Comparison of ENCODE assay signal across 8 mouse cellular contexts in the genomic region with DNA sequence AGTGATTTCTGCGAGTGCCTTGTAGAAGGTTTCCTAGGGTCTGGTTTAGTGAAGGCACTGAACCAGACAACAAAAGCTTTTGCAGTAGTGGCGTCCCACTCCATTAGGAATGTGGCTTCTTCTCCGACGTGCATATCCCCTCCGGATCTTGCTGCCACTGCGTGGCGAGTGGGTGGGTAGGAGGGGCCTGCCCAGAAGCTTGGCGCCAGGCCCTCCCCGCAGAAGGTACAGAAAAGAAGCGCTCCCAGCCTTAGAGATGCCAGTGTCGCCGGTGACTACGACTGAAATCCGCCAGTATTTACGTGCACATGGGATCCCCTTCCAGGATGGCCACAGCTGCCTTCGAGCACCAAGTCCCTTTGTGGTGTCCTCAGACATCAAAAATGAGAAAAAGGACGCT. TPM values are rescaled to one million over a fixed set of nuclear protein-coding genes. Genes with fewer than 3 reads are reported as not detected.
DNase-seq lines count a peak whose midpoint lies in the region; ATAC-seq and TF ChIP-seq lines count a peak whose summit lies in the region.

No protein-coding gene starts in this region.

- no peak for DNase-seq in layer of hippocampus, adult 2 months (ENCODE audit: low spot score in 2 of 2)
- DNase-seq in layer of hippocampus, adult 8-10 months (ENCODE audit: low spot score in 2 of 2): no peak
- DNase-seq in embryonic facial prominence, embryonic 10.5 days (ENCODE audit: low spot score): no peak
- no peak for DNase-seq in hindbrain, postnatal 0 days (ENCODE audit: low spot score)
- no peak for DNase-seq in gastrocnemius, postnatal 25 days
- DNase-seq in left cerebral cortex, adult 11 months (ENCODE audit: low spot score): no peak
- DNase-seq in spleen, postnatal 4 days (ENCODE audit: low spot score in 2 of 2): no peak

- no peak for ATAC-seq in hindbrain, postnatal 0 days
- ATAC-seq in neural tube, embryonic 12.5 days (ENCODE audit: low FRiP score, low read depth): no peak

- no peaks in the 10 kb centered on the region for H3K27me3 ChIP-seq in embryonic facial prominence, embryonic 10.5 days (replicated peaks; ENCODE audit: low read depth, poor library complexity, severe bottlenecking)
- no peaks in the 10 kb centered on the region for H3K27me3 ChIP-seq in hindbrain, postnatal 0 days (ENCODE audit: insufficient read depth, low read length)
- H3K27me3 ChIP-seq in neural tube, embryonic 12.5 days (replicated peaks): no peaks in the 10 kb centered on the region

- H3K9me3 ChIP-seq in embryonic facial prominence, embryonic 10.5 days: no peaks in the 10 kb centered on the region
- no peaks in the 10 kb centered on the region for H3K9me3 ChIP-seq in hindbrain, postnatal 0 days (ENCODE audit: low read length)
- H3K9me3 ChIP-seq in neural tube, embryonic 12.5 days: no peaks in the 10 kb centered on the region

- H3K4me3 ChIP-seq in layer of hippocampus, adult 2 months: peak overlapping the region; percentile 97
- peak overlapping the region; percentile 97 for H3K4me3 ChIP-seq in embryonic facial prominence, embryonic 10.5 days
- peak overlapping the region; percentile 71 for H3K4me3 ChIP-seq in hindbrain, postnatal 0 days (ENCODE audit: low read length)
- H3K4me3 ChIP-seq in neural tube, embryonic 12.5 days: peak overlapping the region; percentile 89

- TF ChIP-seq CTCF in layer of hippocampus, adult 2 months (conservative IDR thresholded peaks at IDR 0.05): no peak
- TF ChIP-seq CTCF in hindbrain, postnatal 0 days (IDR thresholded peaks at IDR 0.05; ENCODE audit: low read depth): no peak

- peak overlapping the region; percentile 77 for H3K27ac ChIP-seq in layer of hippocampus, adult 2 months
- peak overlapping the region; percentile 90 for H3K27ac ChIP-seq in embryonic facial prominence, embryonic 10.5 days (replicated peaks)
- peak overlapping the region; percentile 81 for H3K27ac ChIP-seq in hindbrain, postnatal 0 days
- H3K27ac ChIP-seq in neural tube, embryonic 12.5 days: no peak overlapping the region; the same call in 1 of the 2 replicates

- peaks cover 77% of the 10 kb centered on the region for H3K36me3 ChIP-seq in embryonic facial prominence, embryonic 10.5 days (replicated peaks)
- H3K36me3 ChIP-seq in hindbrain, postnatal 0 days (ENCODE audit: insufficient read depth, low read length): peaks cover 27% of the 10 kb centered on the region
- H3K36me3 ChIP-seq in neural tube, embryonic 12.5 days: peaks cover 59% of the 10 kb centered on the region

- peaks cover 28% of the 10 kb centered on the region for H3K4me1 ChIP-seq in embryonic facial prominence, embryonic 10.5 days
- peaks cover 14% of the 10 kb centered on the region for H3K4me1 ChIP-seq in hindbrain, postnatal 0 days (ENCODE audit: insufficient read depth, low read length)
- H3K4me1 ChIP-seq in neural tube, embryonic 12.5 days: peaks cover 21% of the 10 kb centered on the region

- H3K9ac ChIP-seq in hindbrain, postnatal 0 days (replicated peaks; ENCODE audit: low read length): peak overlapping the region; percentile 73
- H3K9ac ChIP-seq in neural tube, embryonic 12.5 days: peak overlapping the region; percentile 88

- 46% methylated on average over 17 of the region's 17 CpGs for WGBS in embryonic facial prominence, embryonic 10.5 days
- 41% methylated on average over 17 of the region's 17 CpGs for WGBS in hindbrain, postnatal 0 days
- 41% methylated on average over 17 of the region's 17 CpGs for WGBS in neural tube, embryonic 12.5 days

- H3K4me2 ChIP-seq in hindbrain, postnatal 0 days (ENCODE audit: low read depth, low read length): peak overlapping the region; percentile 93
- peak overlapping the region; percentile 93 for H3K4me2 ChIP-seq in neural tube, embryonic 12.5 days (replicated peaks)

RNA-seq across cellular contexts. Expression of a gene that starts 0.8 kb away (rescaled TPM):
- 10 to 100 TPM; 38.6 to 41.1 TPM for total RNA-seq in layer of hippocampus, adult 2 months (2021)
- 10 to 100 TPM; 31.8 to 45.4 (median 39.1) TPM for total RNA-seq in layer of hippocampus, adult 8-10 months (2022)
- polyA plus RNA-seq in embryonic facial prominence, embryonic 10.5 days (2016; fragmentation: Nextera tagmentation; extraction: Ambion mirVana): 70.6 and 74.8 TPM in 2 replicates
- 97.1 and 98.4 TPM in 2 replicates for total RNA-seq in hindbrain, postnatal 0 days (2014; rRNA removed)
- 109 and 115 TPM in 2 replicates for polyA plus RNA-seq in hindbrain, postnatal 0 days (2015; fragmentation: Nextera tagmentation; extraction: Ambion mirVana)
- polyA plus RNA-seq in neural tube, embryonic 12.5 days (2016; fragmentation: Nextera tagmentation; extraction: Ambion mirVana): 82.9 and 83.2 TPM in 2 replicates
- total RNA-seq in gastrocnemius, postnatal 25 days (2021): 10 to 100 TPM; 32.8 to 36.4 TPM

RNA-seq across cellular contexts. Expression of a gene that starts 1.6 kb away (rescaled TPM):
- total RNA-seq in layer of hippocampus, adult 2 months (2021): 10 to 100 TPM; 14.7 to 15.3 TPM
- total RNA-seq in layer of hippocampus, adult 8-10 months (2022): 10 to 100 TPM; 13.3 to 16.3 (median 14.8) TPM
- 40.9 and 41.8 TPM in 2 replicates for polyA plus RNA-seq in embryonic facial prominence, embryonic 10.5 days (2016; fragmentation: Nextera tagmentation; extraction: Ambion mirVana)
- total RNA-seq in hindbrain, postnatal 0 days (2014; rRNA removed): 7.5 and 8.6 TPM in 2 replicates
- polyA plus RNA-seq in hindbrain, postnatal 0 days (2015; fragmentation: Nextera tagmentation; extraction: Ambion mirVana): 8.2 and 8.5 TPM in 2 replicates
- 21.4 and 22.8 TPM in 2 replicates for polyA plus RNA-seq in neural tube, embryonic 12.5 days (2016; fragmentation: Nextera tagmentation; extraction: Ambion mirVana)
- total RNA-seq in gastrocnemius, postnatal 25 days (2021): 10 to 100 TPM; 16.2 to 16.6 TPM

RNA-seq across cellular contexts. Expression of a gene that starts 7.2 kb away (rescaled TPM):
- total RNA-seq in layer of hippocampus, adult 2 months (2021): 10 to 100 TPM; 28.5 to 30.1 TPM
- 10 to 100 TPM; 31.0 to 38.3 (median 33.3) TPM for total RNA-seq in layer of hippocampus, adult 8-10 months (2022)
- polyA plus RNA-seq in embryonic facial prominence, embryonic 10.5 days (2016; fragmentation: Nextera tagmentation; extraction: Ambion mirVana): 69.8 and 75.0 TPM in 2 replicates
- 44.1 and 44.7 TPM in 2 replicates for total RNA-seq in hindbrain, postnatal 0 days (2014; rRNA removed)
- 16.4 and 17.0 TPM in 2 replicates for polyA plus RNA-seq in hindbrain, postnatal 0 days (2015; fragmentation: Nextera tagmentation; extraction: Ambion mirVana)
- polyA plus RNA-seq in neural tube, embryonic 12.5 days (2016; fragmentation: Nextera tagmentation; extraction: Ambion mirVana): 68.5 and 70.0 TPM in 2 replicates
- total RNA-seq in gastrocnemius, postnatal 25 days (2021): 10 to 100 TPM; 19.2 to 22.9 TPM

RNA-seq across cellular contexts. Expression of a gene that starts 18.1 kb away (rescaled TPM):
- 10 to 100 TPM; 20.0 to 21.6 TPM for total RNA-seq in layer of hippocampus, adult 2 months (2021)
- total RNA-seq in layer of hippocampus, adult 8-10 months (2022): 10 to 100 TPM; 25.4 to 27.7 (median 26.1) TPM
- 3.7 and 4.8 TPM in 2 replicates for polyA plus RNA-seq in embryonic facial prominence, embryonic 10.5 days (2016; fragmentation: Nextera tagmentation; extraction: Ambion mirVana)
- total RNA-seq in hindbrain, postnatal 0 days (2014; rRNA removed): 66.9 and 81.0 TPM in 2 replicates
- polyA plus RNA-seq in hindbrain, postnatal 0 days (2015; fragmentation: Nextera tagmentation; extraction: Ambion mirVana): 14.2 and 15.7 TPM in 2 replicates
- 10.1 and 10.8 TPM in 2 replicates for polyA plus RNA-seq in neural tube, embryonic 12.5 days (2016; fragmentation: Nextera tagmentation; extraction: Ambion mirVana)
- total RNA-seq in gastrocnemius, postnatal 25 days (2021): under 1 TPM; 0.19 to 0.33 TPM

RNA-seq across cellular contexts. Expression of a gene that starts 38.5 kb away (rescaled TPM):
- 1 to 10 TPM; 2.1 to 3.3 TPM for total RNA-seq in layer of hippocampus, adult 2 months (2021)
- 1 to 10 TPM; 3.1 to 3.8 (median 3.4) TPM for total RNA-seq in layer of hippocampus, adult 8-10 months (2022)
- polyA plus RNA-seq in embryonic facial prominence, embryonic 10.5 days (2016; fragmentation: Nextera tagmentation; extraction: Ambion mirVana): 0.27 and 0.65 TPM in 2 replicates
- 4.8 and 7.7 TPM in 2 replicates for total RNA-seq in hindbrain, postnatal 0 days (2014; rRNA removed)
- 1.9 and 2.5 TPM in 2 replicates for polyA plus RNA-seq in hindbrain, postnatal 0 days (2015; fragmentation: Nextera tagmentation; extraction: Ambion mirVana)
- 0.63 and 0.72 TPM in 2 replicates for polyA plus RNA-seq in neural tube, embryonic 12.5 days (2016; fragmentation: Nextera tagmentation; extraction: Ambion mirVana)
- total RNA-seq in gastrocnemius, postnatal 25 days (2021): 1 to 10 TPM; 5.4 to 5.9 TPM
